Mouse (Mus musculus) lung, postnatal 0 days (tissue): ENCODE measurements at regions not wholly inside any gene's neighbourhood (a gene's known extent, or its start where the extent isn't known, plus 50 kb on each side); places are given as distances from the start of the nearest gene placed in this dataset.

Experiments used
- CTCF ChIP-seq: IDR thresholded peaks from 2 replicates; pipeline ENCODE4 v1.5.1; 2016; ENCODE audit warnings: antibody characterized with exemption, mild to moderate bottlenecking
- EP300 ChIP-seq: IDR thresholded peaks from 2 replicates; pipeline ENCODE4 v1.6.1; 2016; ENCODE audit warnings: antibody characterized with exemption, mild to moderate bottlenecking, control low read depth

DNA sequence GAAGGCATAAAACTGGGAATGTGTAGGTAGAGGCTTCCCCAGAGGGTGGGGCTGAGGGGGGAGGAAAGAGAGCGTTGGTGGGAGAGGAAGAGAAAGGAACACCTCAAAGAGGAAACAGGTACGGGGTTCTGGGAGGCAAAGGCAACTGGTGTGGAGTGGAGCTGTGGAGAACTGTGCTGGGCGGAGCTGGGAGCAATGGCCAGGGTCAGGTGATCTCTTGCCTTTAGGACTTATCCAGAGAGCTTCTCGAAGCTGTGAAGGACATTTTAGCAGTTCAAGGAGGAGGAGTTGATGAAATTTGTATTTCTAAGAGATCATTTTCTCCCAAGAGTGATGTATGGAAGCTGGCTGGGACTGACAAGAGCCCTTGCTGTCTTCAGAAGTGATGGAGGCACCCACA lies 96.9 kb downstream of the Vegfa start:
- TF ChIP-seq CTCF (no peak), EP300 (no peak)
